Mouse (Mus musculus) left cerebral cortex, adult 18-20 months (tissue): ENCODE data around the gene Fnbp1l. TPM values are rescaled to one million over a fixed set of nuclear protein-coding genes. Genes with fewer than 3 reads are reported as not detected.

Experiments used
- DNase-seq, 2 experiments: peaks; one replicate each; pipeline ENCODE4 v3.0.0; 2021 to 2022; ENCODE audit warnings: low spot score in 2 of 2, mixed read lengths in 1 of 2
- total RNA-seq, 2 experiments: library from RNA; stranded (reverse); gene quantifications; 2 replicates each; pipeline ENCODE4 v1.2.3; 2021

Gene Fnbp1l
- total RNA-seq, 2 experiments from 2014 or later: 93.3 to 96.6 TPM

DNA sequence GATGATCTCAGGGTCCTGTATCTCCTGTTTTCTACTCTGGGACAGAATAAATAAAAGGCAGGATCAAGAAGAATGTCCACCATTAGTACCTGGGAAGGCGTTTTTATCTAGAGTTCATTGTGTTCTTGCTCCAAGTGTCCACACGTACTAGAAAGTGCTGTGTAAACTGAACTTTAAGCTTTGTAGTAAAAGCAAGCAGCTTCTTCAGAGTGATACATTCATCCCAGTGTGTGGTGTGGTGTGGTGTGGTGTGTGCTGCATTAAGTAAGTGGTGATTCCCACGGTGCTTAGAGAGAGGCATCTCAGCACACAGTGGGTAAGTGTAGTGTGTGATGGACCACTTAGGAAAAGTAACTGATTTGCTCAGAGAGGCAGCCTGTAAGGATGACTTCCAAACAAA is 91.0 kb downstream of the Fnbp1l start:
- no peak for DNase-seq

DNA sequence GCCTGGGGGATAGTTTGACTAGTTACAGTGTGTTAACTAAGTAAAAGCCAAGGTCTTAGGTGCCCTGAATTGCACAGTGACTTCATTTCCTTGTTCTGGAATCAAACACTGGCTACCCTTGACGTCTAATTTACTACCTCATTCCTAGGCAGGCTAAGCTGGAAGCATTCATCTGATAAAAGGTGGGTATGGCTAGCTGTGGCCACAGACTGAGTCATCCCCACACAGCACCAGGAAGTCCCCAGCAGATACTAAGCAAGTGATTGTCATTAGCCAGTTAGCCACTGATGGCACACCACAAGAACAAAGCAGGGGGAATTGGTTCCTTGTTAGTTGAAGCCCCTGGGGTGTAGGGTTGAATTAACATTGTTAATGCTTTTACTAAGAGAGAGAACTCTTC is 98.2 kb downstream of the Fnbp1l start:
- no peak for DNase-seq

DNA sequence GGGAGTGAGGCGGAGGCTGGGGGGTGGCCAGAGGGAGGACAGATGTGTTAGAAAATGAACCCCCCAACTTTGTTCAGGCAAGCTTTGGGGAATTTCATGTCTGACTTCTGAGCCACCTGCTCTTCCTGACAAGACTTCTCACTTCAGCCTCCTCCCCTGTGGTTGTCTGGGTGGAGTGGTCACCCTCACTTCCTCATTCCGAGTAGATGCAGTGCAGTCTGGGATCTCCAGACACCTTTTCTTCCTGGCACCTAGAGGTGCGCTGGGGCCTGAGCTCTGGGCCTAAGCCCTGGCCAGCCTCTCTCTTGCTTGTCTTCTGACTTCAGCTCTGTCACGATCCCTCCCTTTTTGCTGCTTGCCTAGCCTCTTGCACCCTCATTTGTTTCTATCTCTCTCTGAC is 98.6 kb downstream of the Fnbp1l start:
- DNase-seq: no peak

DNA sequence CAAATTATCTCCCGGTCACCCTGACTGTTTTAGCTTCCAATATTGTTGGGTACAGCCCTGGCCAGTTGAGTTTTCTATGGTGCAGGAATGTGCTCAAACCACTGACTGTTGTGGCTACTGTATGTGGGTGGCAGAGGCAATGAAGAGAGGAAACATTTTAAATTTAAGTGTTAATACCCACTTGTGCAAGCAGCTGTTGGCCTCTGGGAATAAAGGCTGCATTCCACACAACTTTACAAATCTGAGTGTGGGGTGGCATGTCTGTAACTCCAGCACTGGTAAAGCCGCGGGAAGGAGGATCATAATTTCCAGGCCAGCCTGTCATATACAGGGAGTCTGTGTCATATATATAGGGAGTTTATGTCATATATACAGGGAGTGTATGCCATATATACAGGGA is 99.2 kb downstream of the Fnbp1l start:
- no peak for DNase-seq

DNA sequence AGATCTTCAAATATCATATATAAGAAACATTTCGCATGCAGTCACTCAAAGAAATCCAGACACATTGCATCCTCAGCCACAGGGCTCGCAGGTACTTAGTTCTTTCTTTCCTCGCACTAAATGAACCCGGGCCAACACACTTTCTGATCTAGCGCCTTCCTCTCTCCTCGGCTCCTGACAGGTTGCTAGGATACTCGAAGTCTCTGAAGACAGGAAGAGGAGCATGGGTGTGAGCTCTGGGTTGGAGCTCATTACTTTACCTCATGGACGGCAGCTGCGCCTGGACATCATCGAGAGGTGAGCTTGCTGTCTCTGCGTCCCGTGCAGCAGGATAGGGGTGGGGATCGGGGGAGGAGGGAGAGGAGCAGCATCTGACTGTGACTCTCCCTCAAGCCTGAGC is 100.4 kb downstream of the Fnbp1l start:
- DNase-seq: no peak

DNA sequence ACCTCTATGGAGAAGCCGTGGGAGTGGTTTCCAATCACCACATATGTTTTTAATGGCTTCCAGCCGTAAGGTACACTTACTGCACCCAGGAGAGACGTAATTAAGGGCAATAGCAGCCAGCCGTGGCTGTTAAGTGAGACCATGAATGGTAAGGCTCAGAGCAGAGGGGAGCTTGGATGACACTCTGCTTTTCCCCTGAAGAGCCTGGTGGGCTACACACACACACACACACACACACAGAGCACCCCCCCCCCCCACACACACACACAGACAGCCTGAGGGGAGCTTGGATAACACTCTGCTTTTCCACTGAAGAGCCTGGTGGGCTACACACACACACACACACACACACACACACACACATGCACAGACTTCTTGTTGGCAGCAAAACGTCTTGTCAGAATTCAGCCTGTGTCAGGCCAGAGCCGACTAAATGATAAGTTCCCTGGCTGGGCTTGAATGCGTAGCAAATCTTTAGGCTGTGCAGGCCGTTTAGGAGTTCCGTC is 101.2 kb downstream of the Fnbp1l start:
- no peak for DNase-seq

DNA sequence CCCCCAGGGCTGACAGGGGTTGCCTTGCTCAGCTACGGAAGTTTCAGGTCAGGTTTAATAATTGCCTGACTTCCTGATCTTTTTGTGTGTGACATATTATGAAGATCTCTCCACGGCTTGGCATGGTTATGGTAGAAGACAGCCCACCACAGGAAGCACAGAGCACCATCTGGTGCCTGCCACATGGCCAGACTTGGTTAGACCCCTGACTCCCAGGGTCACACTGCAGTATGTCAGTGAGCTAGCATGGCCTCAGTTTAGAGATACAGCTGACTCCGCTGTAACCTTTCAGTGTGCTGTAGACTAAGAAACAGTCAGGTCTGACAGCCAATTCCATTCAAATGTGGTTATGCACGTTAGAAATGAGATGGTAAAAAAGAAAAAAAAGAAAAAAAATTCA is 101.8 kb downstream of the Fnbp1l start:
- no peak for DNase-seq

DNA sequence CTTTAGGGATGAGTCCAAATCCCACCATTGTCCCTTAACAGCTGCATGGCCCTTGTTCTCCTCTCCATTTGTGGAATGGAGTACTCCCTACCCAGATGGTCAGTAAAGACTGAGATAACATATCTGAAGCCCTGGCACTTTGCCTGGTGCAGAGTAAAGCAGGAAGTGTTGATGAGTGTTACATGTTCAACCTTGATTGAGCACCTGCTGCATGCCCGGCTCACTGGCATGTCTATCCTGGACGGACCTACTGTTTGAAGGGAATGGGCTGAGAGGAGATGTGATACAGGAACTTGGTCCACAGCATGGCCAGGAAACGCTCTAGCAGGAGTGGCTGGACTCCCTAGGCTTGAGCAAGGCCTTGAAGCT is 103.2 kb downstream of the Fnbp1l start:
- DNase-seq: no peak

DNA sequence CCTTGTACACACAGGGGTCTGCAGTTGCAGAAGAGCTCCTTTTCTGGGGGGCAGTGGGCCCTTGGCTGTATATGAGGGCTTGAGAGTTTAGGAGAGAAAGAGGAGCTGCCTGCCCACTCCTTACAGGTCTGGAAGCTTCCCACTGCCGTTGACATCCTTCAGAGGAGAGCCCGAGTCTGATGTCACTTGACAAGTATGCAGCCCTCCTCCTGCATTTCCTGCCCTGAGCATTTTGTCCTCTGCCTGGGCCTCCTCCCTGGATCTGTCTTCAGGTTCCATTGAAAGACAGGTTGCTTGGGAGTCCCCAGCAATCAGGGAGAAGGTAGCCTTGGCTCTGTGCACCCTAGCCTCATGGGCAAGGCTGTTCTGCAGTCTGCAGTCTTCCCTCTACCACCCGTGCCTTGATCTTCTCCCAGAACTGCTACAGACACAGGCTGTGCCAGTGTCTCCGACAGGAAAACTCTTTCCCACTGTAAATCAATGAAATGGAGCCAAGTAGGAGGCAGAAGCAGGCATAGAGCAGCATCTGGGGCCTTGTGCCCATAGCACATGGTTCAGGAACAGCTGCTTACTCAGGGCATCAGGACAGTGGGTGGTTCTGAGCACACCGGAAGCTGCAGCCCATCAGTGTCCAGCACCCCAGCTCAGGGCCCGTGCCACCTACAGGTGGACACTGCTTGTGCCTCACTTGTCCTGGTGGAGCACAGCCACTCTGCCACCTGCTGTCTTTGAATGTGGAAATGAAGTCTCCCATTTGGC is 103.8 kb downstream of the Fnbp1l start:
- DNase-seq: no peak

DNA sequence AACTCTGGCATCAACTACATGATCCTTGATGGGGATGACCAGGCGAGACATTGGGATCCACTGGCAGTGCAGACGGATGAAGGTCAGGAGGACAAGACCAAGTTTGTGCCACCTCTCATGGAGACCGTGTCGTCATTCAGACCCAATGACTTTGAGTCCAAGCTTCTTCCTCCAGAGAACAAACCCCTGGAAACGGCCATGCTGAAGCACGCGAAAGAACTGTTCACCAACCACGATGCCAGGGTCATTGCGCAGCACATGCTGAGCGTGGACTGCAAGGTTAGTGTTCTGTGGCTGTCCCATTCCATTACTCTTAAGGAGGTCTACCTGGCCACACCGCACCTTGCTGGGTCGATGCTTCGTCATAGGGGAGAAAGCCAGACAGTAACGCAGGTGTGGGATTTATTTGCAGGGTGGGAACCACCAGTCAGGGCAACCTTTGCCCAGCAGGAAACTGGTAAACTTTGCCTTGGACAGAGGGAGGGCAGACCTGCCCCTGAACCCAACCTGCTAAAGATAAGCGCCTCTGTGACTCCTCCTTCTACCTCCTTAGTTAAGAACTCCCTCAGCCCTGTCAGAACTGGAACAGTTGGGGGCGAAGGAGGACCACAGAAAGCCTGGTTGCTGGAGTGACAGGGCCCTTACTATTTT is 106.7 kb downstream of the Fnbp1l start:
- no peak for DNase-seq

DNA sequence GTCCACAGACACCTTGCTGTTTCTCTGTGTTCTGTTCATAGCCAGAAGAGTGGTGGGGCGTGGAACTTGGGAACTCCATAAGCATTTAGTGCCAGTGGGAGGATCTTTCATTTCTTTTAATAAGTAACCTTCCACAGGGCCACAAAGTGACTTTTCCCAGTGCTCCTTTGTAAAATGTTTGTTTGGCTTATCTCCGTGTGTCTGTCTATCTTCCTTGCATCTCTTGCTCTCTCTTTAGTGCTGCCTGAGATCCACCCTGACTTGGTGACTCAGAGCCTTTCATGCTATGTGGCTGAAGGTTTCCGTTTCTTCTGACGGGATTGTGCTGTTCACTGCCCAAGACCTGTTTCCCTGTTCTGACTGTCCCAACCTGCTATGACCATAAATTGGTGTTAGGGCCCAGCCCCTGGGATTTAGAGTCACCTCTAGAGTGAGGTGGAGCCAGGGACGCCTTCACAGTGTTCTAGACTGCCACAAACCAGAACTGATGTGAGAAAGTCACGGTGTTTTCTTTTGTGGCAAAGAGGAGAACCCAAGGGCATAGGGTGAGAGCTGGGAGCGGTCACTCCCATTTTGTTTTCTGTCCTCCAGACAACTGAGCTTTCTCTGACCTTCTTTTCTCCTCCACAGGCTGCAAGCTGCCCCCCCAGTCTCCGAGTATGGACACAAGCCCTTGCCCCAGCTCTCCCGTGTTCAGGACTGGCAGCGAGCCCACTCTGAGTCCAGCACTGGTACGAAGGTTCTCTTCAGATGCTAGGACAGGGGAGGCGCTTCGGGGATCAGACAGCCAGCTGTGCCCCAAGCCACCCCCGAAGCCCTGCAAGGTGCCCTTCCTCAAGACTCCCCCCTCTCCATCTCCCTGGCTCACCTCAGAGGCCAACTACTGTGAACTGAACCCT is 107.5 kb downstream of the Fnbp1l start:
- DNase-seq: no peak

DNA sequence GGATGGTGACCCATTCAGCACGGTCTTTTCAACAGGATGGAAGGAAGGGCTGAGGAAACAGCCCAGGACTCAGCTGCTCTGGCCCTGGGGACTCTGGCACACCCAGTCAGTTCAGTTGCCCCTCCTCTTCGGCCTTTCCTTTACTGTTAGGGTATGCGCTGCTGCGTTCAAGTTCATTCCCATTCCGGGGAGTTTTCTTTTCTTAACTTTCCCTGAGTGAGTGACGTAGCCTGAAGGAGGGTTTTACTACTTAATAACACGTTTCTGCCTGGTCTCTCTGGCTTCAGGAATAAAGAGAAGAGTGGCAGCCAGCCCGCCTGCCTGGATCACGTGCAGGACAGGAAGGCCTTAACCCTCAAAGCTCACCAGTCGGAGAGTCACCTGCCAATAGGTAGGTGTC is 108.6 kb downstream of the Fnbp1l start:
- no peak for DNase-seq

DNA sequence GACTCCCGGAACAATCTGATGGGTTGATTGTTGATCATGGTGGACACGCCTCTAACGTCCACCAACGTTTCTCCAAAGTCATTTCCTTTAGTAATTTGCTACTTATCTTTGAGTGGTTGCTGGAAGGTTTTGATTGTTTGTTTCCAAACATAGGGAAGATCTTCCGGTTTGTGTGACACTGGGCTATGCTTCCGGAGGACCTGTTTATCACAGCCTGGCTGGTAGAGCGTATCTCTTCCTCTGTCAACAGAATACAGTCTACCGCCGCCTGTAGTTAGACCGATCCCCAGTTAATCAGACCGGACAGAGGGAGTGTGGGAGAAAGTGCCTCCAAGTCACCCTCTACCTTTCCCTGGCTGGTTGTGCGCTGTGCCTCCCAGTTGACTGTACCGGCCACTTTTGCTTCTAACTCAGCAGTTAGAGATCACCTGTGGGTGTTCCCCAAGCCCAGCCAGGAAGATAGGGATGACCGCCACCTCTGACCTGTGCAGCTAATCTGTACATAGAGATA is 109.2 kb downstream of the Fnbp1l start:
- no peak for DNase-seq

DNA sequence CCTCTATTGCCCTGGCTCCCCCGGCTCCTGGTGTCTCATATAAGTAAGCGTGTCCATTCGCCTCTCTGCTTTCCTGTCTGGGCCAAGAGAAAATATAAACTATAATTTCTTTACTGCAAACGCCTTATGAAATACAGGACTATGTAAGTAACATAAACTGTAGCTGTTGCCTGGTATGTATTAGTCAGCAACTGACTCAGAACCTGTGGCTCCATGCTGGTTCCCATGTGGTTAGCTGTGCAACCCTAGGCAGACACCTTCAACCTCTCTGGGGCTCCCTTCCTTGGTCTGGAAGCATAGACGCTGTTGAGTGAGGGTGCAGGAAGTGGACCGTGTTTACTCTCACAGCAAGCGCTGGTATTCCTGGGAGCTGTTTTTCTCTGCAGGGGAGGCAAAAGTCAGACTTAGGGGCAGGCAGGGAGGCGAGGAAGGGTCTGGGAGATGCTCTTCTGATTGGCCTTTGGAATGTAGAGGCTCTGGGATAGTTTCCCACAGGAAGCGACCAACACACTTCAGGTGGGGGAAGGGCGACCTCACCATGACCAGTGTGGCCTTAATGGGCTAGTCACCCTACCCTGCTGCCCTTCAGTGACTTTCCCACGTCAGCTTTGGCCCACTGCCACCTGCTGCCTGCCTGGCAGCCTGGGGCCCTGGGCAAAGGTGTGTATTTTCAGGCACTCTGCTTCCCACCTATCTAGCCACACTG is 109.8 kb downstream of the Fnbp1l start:
- no peak for DNase-seq

DNA sequence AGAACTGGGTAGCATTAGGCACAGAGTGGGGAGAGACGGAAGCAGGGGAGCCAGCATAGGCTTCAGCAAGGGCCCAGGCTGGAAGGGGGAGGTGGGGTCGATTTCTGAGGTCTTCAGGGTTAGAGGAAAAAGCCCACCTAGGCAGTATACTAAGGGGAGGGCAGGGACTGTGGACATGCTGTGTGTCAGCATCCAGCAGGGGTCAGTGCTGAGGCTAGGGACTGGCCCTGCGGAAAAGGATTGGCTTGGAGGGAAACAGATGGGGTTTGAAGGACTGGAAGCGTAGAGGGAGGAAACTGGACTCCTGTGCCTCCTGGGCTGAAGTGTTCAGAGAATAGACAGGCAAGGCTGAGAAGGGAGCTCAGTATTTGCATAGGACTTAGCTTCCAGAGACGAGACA is 110.4 kb downstream of the Fnbp1l start:
- peak in 1 of 2 experiments; percentile 62 for DNase-seq

DNA sequence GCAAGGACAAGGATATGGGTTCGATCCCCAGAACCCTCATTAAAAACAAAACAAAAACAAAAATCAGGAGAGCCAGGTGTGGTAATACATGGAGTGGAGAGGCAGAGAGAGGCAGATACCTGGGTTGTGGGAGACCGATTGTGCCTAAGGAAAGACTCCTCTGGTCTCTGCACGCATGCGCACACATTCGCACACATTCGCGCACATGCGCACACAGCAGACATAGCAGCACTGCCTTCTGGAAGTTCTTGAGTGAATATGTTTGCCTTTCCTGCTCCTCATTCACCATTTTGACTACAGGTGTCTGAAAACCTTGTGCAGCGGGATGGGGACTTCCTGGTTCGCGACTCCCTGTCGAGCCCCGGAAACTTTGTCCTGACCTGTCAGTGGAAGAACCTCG is 111.7 kb downstream of the Fnbp1l start:
- DNase-seq: no peak

DNA sequence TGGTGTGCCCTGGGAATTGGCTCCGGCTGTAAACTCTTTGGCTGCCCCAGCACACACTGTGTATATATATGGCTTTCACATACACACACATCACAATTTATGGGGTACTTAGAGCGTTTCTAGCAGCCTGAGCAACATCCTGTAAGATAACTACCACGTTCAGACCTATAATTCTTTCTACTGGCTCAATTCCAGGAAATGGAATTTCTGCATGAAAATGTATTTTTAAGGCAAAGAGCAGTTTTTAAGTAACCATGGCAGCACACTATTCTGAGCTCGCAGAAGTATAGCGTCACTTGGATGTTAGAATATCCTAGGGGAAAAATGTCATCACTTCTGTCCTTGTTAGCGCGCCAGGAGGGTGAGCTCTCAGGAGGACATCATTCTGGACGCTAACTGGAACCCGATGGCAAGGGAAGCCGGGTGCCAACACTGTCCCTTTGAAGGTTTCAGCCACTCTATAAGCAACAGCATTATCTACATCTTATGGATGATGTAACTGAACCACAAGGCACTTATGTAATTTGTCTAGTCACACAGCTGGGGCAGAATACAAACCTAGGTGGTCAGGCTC is 113.1 kb downstream of the Fnbp1l start:
- DNase-seq: peak in 1 of 2 experiments; percentile 44

DNA sequence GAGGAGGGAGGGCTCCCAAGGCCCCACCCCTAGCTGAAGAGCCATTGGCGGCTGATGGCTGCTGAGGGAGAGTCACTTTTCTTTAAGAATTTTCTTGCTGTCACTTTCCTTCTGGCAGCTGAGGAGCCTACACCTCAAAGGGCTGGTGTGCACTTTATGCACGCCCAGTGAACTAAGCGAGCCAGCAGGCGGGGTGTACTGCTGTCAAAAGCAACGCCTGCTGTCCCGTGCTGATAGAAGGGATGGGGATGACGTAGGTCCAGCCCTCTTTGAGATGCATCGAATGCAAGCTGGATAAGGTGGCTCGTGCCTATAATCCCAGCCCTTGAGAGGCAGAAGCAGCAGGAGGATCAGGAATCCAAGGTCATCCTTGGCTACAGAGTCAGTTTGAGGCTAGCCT is 118.6 kb downstream of the Fnbp1l start:
- DNase-seq: no peak

DNA sequence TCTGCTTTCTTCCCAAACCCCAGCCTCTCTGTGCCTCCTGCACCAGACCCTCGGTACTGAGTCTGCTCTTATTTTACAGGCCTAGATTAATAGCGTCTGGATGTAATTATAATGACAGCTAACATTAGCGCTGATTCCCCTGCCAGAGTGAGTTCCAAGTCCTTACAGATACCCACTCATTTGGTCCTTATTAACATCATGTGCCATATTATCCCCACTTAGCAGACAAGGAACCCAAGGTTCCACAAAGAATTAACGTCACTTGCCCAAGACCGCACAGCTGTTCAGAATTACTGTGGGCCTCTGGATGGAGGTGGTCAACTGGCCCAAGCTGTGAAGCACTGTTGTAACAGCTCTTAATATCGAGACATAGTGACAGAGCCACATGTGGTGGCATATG is 119.9 kb downstream of the Fnbp1l start:
- DNase-seq: no peak

DNA sequence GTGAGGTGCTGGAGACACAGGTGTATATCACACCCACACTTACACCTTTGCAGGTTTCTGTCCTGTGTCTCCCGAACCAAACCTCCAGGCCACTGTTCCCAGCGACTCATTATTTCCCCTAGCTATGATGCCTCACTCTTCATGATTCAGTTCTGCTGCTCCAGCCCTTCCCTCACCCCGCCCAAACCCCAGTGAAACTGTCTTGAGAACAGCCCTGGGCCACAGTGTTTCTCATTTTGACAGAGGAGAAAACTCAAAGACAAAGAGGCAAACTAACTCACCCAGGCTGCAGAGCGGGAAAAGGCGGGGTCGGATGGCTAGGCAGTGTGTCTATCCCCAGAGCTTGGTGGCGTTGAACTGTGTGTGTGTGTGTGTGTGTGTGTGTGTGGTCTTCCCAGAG is 121.0 kb downstream of the Fnbp1l start:
- DNase-seq: no peak

DNA sequence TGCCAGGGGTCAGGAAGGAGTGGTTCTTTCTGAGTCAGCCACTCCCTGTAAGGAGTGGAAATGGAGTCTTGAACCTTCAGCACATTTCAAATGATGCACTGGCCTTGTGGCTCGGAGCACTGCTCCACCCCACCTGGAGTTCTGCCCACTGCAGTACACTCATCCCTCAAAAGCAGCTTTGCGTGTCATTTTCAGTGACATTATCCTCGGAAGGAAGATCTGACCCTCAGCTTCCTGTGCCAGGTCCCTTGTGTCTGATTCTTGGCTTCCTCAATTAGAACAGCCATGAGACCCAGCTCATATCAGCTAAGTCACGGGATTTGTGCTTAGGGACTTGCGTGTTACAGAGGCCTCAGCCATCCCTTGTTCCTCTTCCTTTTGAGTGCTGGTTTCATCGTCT is 121.6 kb downstream of the Fnbp1l start:
- DNase-seq: no peak
